Mouse (Mus musculus): Measurements from ENCODE around the gene Ppbp.

Gene Ppbp

DNA sequence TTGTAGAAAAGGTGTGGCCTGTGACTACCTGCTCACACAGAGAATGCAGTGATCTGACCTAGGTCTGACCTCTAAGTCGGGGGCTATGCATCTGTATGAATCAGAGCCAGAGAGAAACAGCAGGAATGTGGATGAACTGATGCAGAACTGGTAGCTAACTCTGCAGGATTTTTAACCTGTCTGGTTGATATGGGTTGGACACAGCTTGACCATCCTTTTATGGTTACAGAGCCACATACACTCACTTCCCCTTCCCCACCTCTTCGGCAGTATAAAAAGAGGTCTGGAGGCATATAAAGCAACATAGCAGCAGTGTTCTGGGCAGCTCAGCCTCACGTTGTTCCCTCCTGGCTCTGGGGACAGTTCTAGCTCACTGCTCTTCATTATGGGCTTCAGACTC lies at the start of gene Ppbp:
Gene Ppbp, plus strand, starts transcription at position 301 of the 400 bp plus-strand sequence.
- no peak for ATAC-seq (ENCODE audit: low TSS enrichment)

DNA sequence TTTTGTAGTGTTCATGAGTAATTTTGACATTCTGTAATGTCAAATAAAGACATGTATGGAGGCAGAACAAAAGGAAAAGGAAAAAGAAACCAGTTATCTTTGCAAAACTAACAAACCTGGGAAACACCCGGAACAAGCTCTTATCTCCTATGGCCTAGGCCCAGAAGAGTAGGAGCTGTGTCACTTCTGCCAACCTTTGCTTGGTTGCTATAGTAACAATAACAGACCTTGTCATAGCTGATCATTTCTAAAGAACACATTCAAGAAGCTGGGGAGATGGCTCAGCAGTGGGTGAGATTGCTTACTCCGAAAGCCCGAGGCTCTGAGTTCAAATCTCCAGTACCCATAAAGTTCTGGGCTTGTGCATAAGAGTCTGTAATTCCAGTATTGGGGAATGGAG lies 45.7 kb upstream of the Ppbp start:
- no peak for ATAC-seq (ENCODE audit: low TSS enrichment)

DNA sequence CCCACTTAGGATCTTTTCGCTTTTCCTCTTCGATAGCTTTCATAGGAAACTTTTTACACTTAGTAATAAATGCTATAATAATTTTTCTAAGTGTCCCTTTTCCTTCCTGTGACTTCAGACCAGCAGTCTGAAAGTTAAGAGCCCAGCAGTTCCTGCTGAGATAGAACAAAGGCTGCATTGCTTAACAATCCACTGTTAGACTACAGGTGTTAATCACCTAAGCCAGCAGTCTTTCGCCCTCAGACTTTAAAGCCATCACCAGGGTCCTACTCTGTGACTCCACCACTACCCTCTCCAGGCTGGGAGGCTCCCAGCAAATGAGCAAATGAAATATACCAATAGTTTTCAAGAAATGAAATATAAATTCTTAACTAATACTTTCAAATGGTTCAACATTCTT lies 40.1 kb upstream of the Ppbp start:
- no peak for ATAC-seq (ENCODE audit: low TSS enrichment)

DNA sequence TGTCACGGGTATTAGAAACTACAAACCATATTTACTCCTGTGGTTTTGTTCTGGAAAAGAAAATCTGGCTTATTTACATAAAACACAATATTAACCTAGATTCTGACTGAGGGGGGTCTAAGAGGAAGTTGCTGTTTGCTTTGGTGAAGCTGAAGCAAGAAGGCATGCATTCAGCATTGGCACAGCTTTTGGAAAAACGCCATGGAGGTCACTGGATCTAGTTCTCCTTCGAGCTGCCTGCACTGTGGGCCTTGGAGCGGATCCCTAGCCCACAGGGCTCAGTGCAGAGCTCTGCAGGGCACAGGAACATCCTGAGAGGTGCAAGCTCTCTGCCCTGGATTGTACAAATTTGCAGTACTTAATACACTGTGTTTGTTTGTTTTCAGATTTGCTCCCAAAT lies 36.8 kb upstream of the Ppbp start:
- no peak for ATAC-seq (ENCODE audit: low TSS enrichment)

DNA sequence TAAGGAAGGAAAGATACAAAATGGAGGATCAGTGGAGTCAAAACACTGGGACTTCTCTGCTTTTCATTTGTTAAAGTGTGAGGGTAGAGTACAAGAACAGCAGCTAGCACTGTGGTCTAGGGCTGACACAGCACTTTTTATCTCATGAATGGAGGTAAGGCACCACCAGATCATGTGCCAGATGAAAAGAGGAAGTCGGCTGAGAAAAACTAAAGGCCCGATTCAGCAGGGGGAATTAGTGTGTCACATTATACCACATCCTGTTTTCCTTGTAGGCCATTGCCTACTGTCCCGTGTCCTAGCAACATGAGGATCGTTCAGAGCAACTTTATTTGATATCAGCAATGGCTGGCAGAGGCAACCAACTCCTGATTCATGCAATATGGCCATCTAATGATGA lies 26.3 kb upstream of the Ppbp start:
- ATAC-seq (ENCODE audit: low TSS enrichment), result no peak

DNA sequence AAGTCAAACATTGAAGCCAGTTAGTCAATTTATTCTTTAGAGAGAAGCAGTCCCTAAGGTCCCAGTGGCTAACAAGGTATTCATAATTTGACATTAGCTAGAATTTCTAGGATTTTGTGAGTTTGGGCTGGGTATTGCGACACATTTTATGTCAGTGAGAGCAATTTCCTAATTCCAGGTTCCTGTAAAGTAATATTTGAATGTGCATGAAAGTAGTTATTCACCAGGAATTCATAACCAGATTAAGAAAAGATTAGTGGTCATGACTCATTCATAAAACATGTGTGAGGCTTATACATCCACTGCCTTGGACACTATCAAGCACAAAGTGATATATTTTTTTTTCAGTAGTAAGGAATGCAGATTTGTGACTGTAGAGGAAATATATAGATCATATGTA lies 14.4 kb upstream of the Ppbp start:
- no peak for ATAC-seq (ENCODE audit: low TSS enrichment)

DNA sequence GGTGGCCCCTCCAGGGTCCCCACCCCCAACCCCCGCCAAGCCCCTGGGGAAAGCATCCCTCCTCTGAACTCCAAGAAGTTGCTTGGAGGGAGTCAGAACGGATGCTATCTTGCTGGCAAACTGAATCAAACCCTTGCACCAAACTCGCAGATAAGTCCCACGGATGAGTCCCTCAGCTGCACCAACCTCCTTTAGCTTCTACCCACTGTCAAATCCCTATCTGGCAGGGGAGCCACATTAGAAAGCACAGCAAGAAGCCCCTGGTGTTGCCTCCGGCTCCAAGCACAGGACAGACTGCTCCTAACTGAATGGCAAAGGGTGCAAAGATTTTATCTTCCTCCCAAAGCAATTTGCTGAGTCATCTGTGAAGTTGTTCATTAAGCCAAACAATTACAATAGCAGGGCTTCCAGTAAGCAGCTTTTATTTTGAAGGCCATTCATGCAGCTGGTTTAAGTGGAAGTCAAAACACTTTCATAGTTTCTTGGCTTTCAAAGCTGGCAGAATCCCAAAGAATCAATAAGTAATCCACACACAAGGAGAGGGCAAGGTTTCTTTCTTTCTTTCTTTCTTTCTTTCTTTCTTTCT lies 10.2 kb upstream of the Ppbp start:
- ATAC-seq (ENCODE audit: low TSS enrichment), result no peak

DNA sequence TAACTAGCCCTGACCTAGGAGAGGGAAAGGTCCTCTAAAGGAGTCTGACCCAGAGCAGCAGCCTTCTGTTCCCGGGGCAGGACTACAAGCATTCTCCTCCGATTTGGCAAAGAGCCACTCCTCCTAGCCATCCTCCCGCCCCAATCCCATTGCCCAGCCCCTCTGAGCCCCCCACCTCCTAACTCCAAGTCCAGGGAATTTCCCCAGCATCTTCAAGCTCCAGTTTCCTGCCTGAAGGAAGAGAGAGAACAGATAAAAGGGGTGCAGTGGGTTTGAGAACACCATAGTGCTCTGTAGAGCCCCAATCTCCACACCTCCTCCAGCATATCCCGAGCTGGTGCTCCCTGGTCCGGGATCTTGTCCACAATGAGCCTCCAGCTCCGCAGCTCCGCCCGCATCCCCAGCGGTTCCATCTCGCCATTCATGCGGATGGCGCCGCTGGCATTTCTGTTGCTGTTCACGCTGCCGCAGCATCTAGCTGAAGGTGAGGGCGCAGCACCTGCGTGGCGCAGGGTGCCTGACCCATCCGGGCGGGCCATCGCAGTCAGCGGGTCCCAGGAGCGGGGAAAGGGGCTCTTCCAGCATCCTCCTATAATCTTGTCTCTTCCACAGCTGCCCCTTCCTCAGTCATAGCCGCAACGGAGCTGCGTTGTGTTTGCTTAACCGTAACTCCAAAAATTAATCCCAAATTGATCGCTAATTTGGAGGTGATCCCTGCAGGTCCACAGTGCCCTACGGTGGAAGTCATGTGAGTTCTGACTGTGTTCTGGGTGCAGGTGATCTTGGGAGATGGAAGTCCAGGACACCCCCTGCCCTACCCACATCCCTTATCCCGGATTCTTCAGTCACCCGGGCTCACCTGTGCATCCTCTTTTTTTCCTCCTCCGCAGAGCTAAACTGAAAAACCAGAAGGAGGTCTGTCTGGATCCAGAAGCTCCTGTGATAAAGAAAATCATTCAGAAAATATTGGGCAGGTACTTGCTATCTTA lies 8.9 kb upstream of the Ppbp start, which contains the start of gene Cxcl5:
Gene Cxcl5, plus strand, starts transcription at position 284 of the 989 bp plus-strand sequence.
- peak; percentile 74 for ATAC-seq (ENCODE audit: low TSS enrichment)

DNA sequence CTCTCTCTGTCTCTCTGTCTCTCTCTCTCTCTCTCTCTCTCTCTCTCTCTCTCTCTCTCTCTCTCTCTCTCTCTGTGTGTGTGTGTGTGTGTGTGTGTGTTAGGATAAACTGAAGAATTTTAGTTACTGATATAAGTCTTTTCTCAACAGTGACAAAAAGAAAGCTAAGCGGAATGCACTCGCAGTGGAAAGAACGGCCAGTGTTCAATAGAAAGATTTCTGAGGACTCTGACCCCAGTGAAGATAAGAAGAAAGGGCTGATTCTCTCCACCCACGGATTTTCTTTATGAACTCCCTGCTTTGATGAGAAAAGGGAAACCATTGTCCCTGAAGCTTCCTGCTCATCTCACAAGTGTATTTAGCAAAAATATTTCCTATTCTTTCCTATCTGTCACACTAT lies 8.0 kb upstream of the Ppbp start:
- ATAC-seq (ENCODE audit: low TSS enrichment), result no peak

DNA sequence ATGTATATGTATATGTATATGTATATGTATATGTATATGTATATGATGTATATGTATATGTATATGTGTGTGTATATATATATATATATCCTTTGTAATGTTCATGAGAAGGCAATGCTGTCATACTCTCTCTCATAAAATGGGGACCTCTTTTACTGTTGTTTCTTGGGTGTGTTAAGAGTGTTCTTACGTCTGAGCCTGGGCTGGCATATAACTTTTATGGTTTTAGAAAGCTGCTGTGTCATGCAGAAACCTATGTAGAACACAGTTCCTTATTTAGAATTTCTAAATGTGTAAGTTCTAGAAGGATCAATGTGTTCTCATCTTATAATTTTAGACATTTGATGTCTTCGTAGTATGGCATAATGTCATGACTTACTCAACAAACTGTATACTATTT lies 7.5 kb upstream of the Ppbp start:
- ATAC-seq (ENCODE audit: low TSS enrichment), result no peak

DNA sequence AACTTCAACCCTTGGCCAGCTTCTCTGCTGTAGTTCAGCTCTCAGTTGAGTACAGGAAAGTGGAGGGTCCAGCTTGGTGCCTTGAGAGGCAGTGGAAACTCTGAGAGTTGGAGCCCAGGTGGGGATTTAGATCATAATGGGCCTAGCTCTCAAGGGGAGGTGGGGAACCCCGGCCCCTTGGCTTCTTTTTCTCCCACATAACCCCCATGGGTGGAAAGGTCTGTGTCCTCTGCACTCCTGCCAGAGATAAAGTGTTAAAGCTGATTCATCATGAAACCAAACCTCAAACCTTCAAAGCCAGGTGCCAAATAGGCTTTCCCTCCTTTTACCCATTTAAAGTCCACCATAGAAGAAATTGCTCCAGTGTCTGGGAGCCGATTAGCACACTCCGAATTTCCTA lies 6.5 kb upstream of the Ppbp start:
- ATAC-seq (ENCODE audit: low TSS enrichment), result no peak

DNA sequence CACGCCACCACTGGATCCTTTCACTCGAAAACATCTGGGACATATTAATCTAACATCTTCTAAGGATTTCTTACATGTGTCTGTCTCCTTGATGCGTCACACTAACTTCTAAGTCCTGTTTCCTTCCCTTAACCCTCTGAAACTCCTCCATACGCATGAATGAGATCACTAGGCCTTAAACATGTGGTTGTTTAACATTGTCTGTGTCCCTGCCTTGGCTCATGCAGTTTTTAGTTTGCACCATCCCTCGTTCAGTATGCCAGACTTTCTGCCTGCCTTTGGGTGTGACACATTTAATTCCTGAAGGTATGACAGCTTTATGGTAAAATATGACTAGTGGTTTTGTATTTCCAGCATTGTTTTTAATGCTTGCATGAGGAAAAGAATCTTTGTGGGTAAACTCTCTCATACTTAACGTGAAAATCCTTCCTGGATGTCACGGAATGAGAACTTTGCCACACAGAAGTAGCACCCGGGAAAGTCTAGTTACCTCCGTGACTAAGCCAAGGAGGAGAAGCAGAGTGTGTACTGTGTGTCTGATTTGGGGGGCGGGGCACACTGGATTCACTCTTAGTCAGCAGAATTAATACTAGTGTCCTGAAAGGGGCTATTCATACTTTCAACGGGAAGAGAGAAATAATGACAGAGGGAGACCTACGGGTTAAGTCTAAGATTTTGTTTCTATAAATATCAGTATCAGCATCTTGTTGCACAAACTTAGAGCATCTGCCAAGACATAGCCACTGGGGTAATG lies 4.2 kb upstream of the Ppbp start:
- ATAC-seq (ENCODE audit: low TSS enrichment), result no peak

DNA sequence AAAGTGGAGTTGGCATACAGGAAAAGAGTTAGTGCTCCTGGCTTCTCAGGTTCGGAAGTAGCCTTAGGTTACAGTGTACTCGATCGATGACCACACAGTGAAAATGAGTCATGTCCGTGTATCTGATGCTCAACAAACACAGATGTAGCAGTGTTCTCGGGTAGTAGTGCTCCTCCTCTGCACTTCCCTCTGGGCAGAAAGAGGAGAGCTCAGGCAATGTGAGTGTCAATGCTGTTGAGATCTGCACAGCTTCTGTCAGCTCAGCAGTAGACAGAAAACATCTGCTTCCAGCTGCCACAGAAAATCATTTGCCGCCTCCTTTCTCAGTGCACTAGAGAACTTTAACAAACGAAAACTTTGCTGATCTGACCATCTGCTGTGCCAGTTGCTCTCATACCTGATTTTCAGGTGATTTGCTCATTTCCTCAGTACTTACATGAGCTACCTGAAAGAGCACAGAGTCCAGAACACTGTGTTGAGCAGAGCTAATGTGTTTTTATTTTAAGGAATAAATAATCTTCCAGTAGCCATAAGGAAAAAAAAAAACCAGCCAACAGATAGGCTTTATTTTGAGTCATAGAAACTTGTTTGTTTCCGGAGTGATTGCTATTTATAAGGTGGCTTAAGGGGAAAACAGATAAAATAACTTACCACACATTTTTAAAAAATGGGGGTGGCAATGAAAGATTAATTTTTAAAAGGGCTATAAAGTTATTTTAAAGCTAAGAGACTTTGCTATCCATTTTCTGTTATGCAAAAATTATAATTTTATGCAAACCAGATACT lies 2.3 kb upstream of the Ppbp start:
- no peak for ATAC-seq (ENCODE audit: low TSS enrichment)

DNA sequence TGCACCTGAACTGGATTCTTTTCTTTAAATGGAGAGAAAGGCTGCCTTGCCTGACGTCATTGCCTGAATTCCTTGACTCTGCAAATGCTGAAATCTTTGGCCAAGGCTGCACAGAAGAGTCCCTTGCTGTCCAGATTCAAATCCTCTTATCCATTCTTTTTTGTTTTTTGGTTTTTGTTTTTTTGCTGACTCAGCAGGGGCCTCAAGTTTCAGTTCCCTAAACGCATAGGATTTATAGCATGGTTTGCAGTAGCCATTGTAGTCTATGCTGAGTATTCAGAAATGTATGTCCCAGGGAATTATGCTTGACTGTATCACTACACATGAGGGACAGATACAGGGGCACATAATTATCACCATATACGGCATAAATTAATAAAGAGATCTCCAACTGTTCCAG lies 3.1 kb downstream of the Ppbp start:
- no peak for ATAC-seq (ENCODE audit: low TSS enrichment)

DNA sequence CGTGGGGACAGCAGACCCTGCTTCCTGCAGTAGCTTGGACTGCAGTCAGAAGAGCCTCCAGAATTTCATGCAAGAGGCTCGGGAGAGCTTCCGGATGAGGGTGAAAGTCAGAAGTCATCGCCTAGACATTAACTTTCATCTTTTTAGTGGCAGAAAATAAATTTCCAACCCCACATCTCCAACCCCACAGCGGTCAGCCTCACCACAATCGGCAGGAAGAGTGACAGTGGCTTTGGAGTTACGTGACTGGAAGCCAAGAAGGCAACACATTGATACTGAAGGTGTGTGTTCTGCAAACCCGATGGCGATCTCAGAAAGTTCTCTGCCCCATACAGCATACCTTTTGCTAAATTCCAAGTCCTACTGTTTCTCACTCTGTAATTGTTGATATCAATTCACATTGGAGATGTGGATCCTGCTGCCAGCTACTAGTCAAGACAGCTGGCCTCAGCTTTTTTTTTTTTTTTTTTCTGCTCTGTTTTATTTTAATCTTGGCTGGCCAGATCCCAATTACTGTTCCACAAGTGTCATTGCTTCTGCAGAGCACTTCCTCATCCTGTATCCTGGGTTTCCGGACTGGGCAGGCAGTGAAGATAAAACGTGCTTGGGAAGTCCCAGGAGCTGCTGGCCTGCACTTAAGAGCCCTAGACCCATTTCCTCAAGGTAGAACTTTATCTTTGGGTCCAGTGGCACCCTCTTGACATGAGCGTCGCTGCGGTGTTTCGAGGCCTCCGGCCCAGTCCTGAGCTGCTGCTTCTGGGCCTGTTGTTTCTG lies 3.7 kb downstream of the Ppbp start, which contains the start of gene Pf4:
Gene Pf4, plus strand, starts transcription at position 556 of the 774 bp plus-strand sequence.
- 0 out of 2 replicates have a peak, but pooled peaks have one; percentile 38 for ATAC-seq (ENCODE audit: low TSS enrichment)

DNA sequence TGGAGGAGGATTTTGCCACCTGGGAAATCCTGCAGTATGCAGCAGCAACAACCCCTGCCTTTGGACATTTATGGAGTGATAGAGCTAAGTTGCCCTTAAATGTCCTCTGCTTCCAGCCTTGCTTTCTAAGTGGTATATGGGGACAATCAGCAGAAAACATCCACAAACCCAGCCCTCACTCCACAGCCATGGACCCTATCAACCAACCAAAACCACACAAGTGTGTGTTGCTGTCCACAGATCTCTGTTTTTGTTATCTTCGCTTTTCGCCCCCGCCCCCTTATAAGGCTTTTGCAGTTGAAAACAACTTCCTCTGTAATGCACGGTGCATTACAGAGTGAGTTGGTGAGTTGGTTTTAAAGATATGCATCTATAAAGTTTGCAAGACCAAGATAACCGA lies 7.2 kb downstream of the Ppbp start:
- ATAC-seq (ENCODE audit: low TSS enrichment), result no peak

DNA sequence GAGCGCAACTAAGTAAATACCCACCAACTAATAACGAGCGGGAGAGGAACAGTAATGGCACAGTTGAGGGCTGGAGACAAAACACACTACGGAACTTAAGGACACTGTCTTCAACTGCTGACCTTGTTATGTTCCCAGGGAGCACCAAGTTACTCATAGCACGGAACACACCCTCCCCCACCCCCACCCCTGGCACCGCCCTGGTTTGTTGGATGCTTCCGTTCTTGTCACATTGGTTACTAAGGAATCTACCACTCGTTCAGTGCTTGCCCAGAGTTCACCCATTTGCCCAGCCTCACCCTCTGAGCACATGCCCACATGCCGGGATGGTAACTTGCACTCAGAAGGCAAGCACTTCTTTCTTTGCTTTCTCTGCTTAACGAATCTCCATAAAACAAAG lies 9.3 kb downstream of the Ppbp start:
- ATAC-seq (ENCODE audit: low TSS enrichment), result no peak

DNA sequence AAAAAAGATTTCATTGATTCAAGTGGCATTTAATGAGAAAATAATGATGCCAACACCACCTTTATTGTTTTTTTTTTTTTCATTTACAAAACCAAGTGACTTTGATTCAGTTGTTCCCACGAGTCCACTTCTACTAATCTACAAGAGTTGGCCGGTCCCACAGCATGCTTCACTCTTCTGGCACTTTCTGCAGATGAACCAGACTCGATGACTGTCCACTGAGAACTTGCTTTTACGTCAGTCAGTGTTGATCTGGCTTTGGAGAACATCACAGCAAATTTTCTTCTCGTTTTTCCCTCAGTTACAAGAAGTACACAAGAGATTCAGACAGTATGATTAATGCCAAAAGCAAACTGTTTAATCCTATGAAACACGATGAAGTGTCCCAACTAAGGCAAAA lies 10.5 kb downstream of the Ppbp start:
- no peak for ATAC-seq (ENCODE audit: low TSS enrichment)

DNA sequence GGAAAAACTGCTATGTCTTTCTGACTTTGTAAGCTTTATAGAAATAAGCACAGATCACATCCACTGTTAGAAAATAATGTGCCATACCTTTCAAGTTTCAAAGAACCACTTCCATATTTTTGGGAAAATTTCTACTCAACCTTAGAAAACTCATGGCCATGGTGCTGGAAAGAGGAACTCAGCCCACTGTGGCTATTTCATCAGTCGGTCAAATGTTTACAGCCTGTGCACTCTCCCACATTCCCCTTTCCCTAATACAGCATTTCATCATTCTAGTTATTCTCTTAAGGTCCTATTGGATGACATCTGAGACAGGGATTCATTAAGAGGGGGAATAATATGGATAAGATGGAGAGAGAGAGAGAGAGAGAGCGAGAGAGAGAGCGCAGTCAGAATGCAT lies 15.4 kb downstream of the Ppbp start:
- ATAC-seq (ENCODE audit: low TSS enrichment), result no peak

DNA sequence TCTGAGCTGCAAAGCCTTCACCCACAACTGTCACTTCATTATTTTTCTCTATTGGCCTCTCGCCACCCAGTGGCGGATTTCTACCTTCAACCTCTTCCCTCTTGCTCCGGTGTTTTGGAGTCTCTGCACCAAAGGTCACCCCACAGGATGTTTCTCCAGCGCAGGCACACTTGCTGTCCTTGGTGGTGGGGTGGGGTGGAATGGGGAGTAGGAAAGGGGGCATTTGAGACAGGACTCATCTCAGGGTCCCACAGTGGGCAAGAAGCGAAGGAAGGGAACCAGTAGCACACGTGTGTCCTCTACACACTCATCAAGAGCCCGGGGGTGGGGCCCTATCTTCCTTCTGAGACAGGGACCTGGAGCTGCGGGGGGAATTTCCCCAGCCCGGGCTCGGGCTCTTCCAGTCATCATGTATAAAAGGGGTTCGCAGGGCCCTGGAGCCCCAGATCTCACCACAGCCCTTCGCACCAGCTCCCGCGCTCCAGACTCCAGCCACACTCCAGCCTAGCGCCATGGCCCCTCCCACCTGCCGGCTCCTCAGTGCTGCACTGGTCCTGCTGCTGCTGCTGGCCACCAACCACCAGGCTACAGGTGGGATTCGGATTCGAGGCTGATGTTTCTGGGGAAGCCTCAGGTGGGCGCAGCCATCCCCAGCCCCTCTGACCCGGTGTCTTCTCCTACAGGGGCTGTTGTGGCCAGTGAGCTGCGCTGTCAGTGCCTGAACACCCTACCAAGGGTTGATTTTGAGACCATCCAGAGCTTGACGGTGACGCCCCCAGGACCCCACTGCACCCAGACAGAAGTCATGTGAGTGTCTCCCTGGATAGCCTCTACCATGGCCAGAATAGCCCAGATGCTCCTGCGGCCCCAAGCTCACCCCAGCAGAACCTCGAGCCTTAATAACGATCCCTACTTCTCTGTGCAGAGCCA lies 17.6 kb downstream of the Ppbp start, which contains the start of gene Cxcl3:
Gene Cxcl3, plus strand, starts transcription at position 445 of the 930 bp plus-strand sequence.
- ATAC-seq (ENCODE audit: low TSS enrichment), result peak; percentile 59; the same call in 1 of the 2 replicates

All from frontal cortex, adult (tissue).